Mouse (Mus musculus) liver, adult 2 months (tissue): ENCODE measurements around the gene Apela.

ENCODE experiments used
- CTCF ChIP-seq: fragments of 200-500 bp; IDR thresholded peaks from 2 replicates; pipeline ENCODE4 v1.5.1; 2011; ENCODE audit warnings: low read depth, low read length, control low read depth
- POLR2A ChIP-seq: fragments of 200-500 bp; IDR thresholded peaks from 2 replicates; pipeline ENCODE4 v1.6.1; 2011; ENCODE audit warnings: low read length, control low read depth; ENCODE audit not compliant: insufficient read depth; ENCODE audit errors: extremely low read depth

GRCm38 (mm10) chr8:65065622-65066021 lies 28.5 kb upstream of the Apela start:
- TF ChIP-seq CTCF (no peak), POLR2A (no peak)
